Comparison of ENCODE assay signal across 9 mouse cellular contexts in genomic region chr3:93493992-93494391, GRCm38 (mm10). TPM values are rescaled to one million over a fixed set of nuclear protein-coding genes. Genes with fewer than 3 reads are reported as not detected.
A peak's percentile ranks its signal among the peaks of the same experiment; 100 is the strongest.
DNase-seq lines count a peak whose midpoint lies in the region; ATAC-seq and TF ChIP-seq lines count a peak whose summit lies in the region.
"Had no signal": no experiment of that assay in that cellular context is flagged by ENCODE, and none has a peak within 500 bp of the region (broad histone marks: within the 10 kb centered on the region; RNA-seq: fewer than 3 reads in every experiment).

No protein-coding gene starts in this region.

- H3K4me3 ChIP-seq in kidney, embryonic 14.5 days (ENCODE audit: low read length), result no peak overlapping the region
- H3K4me3 ChIP-seq in limb, embryonic 13.5 days, result no peak overlapping the region
- no peak overlapping the region for H3K4me3 ChIP-seq in midbrain, postnatal 0 days (ENCODE audit: low read depth, low read length)
- H3K4me3 ChIP-seq in testis, adult 2 months (ENCODE audit: control insufficient read depth, low read depth, low read length), result no peak overlapping the region
- H3K4me3 ChIP-seq: erythroblast, embryonic 14.5 days had no signal

- peak; percentile 96 for TF ChIP-seq CTCF in midbrain, postnatal 0 days (IDR thresholded peaks at IDR 0.05)
- TF ChIP-seq CTCF in testis, adult 2 months (IDR thresholded peaks at IDR 0.05; ENCODE audit: control insufficient read depth, insufficient read depth, insufficient replicate concordance, low read depth, low read length), result peak; percentile 43; the same call in 1 of the 2 replicates

- WGBS in kidney, embryonic 14.5 days, result 2% methylated on average over 4 of the region's 4 CpGs
- 3% methylated on average over 4 of the region's 4 CpGs for whole genome bisulfite sequencing in limb, embryonic 13.5 days
- WGBS in midbrain, postnatal 0 days, result 2% methylated on average over 4 of the region's 4 CpGs

- no peak overlapping the region for H3K27ac ChIP-seq in kidney, embryonic 14.5 days (ENCODE audit: low read depth, low read length)
- no peak overlapping the region for H3K27ac ChIP-seq in limb, embryonic 13.5 days
- no peak overlapping the region for H3K27ac ChIP-seq in midbrain, postnatal 0 days (ENCODE audit: low read depth, low read length)
- H3K27ac ChIP-seq in testis, adult 2 months (ENCODE audit: control insufficient read depth, insufficient read depth, low read depth, low read length), result no peak overlapping the region

- H3K4me1 ChIP-seq in kidney, embryonic 14.5 days (ENCODE audit: control insufficient read depth, insufficient read depth, low read length), result no peaks in the 10 kb centered on the region
- no peaks in the 10 kb centered on the region for H3K4me1 ChIP-seq in limb, embryonic 13.5 days
- H3K4me1 ChIP-seq in midbrain, postnatal 0 days (ENCODE audit: insufficient read depth, low read length), result no peaks in the 10 kb centered on the region
- H3K4me1 ChIP-seq in testis, adult 2 months (ENCODE audit: control insufficient read depth, insufficient read depth, low read length), result no peaks in the 10 kb centered on the region

- no peaks in the 10 kb centered on the region for H3K27me3 ChIP-seq in kidney, embryonic 14.5 days (ENCODE audit: control insufficient read depth, insufficient read depth, low read length)
- H3K27me3 ChIP-seq in limb, embryonic 13.5 days, result no peaks in the 10 kb centered on the region
- H3K27me3 ChIP-seq in midbrain, postnatal 0 days (ENCODE audit: insufficient read depth, low read length), result no peaks in the 10 kb centered on the region
- no peaks in the 10 kb centered on the region for H3K27me3 ChIP-seq in testis, adult 2 months (ENCODE audit: control insufficient read depth, insufficient read depth, low read length)

- no peak overlapping the region for H3K4me2 ChIP-seq in kidney, embryonic 14.5 days (replicated peaks; ENCODE audit: low read depth, low read length)
- H3K4me2 ChIP-seq in limb, embryonic 13.5 days (replicated peaks), result no peak overlapping the region
- H3K4me2 ChIP-seq in midbrain, postnatal 0 days (ENCODE audit: low read depth, low read length, poor library complexity, severe bottlenecking), result no peak overlapping the region

- H3K9ac ChIP-seq in kidney, embryonic 14.5 days (ENCODE audit: low read depth, low read length), result no peak overlapping the region
- H3K9ac ChIP-seq in limb, embryonic 13.5 days, result no peak overlapping the region
- H3K9ac ChIP-seq in midbrain, postnatal 0 days (replicated peaks; ENCODE audit: low read length, poor library complexity, severe bottlenecking), result no peak overlapping the region

- H3K9me3 ChIP-seq in kidney, embryonic 14.5 days (ENCODE audit: control insufficient read depth, low read length), result no peaks in the 10 kb centered on the region
- no peaks in the 10 kb centered on the region for H3K9me3 ChIP-seq in limb, embryonic 13.5 days
- no peaks in the 10 kb centered on the region for H3K9me3 ChIP-seq in midbrain, postnatal 0 days (ENCODE audit: low read length)

- no peak for TF ChIP-seq POLR2A in testis, adult 2 months (IDR thresholded peaks at IDR 0.05; ENCODE audit: control insufficient read depth, low read depth, low read length)

- DNase-seq in 416B (ENCODE audit: low read depth) (peak; percentile 85), WW6 (ENCODE audit: low read depth, low spot score) (peak; percentile 54)
- peak; percentile 93 for DNase-seq in midbrain, postnatal 0 days (ENCODE audit: low spot score)

- ATAC-seq in common myeloid progenitor, adult 5-6 weeks (replicated peaks; ENCODE audit: low read depth, poor library complexity, severe bottlenecking), result peak; percentile 99
- ATAC-seq in granulocyte monocyte progenitor cell, adult 5-6 weeks (replicated peaks; ENCODE audit: poor library complexity, severe bottlenecking), result peak; percentile 99
- ATAC-seq in kidney, embryonic 14.5 days (ENCODE audit: low FRiP score, low TSS enrichment), result peak; percentile 89
- peak; percentile 79 for ATAC-seq in limb, embryonic 13.5 days (ENCODE audit: low FRiP score, low read depth)
- peak; percentile 90 for ATAC-seq in midbrain, postnatal 0 days (ENCODE audit: low FRiP score)

- H3K36me3 ChIP-seq in kidney, embryonic 14.5 days (ENCODE audit: control insufficient read depth, insufficient read depth, low read length), result no peaks in the 10 kb centered on the region
- H3K36me3 ChIP-seq in limb, embryonic 13.5 days, result no peaks in the 10 kb centered on the region
- no peaks in the 10 kb centered on the region for H3K36me3 ChIP-seq in midbrain, postnatal 0 days (ENCODE audit: insufficient read depth, low read length)
- H3K36me3 ChIP-seq in testis, adult 2 months (ENCODE audit: control insufficient read depth, insufficient read depth, low read length), result no peaks in the 10 kb centered on the region

RNA-seq across cellular contexts. Expression of gene Tchhl1, which starts 25.4 kb away (rescaled TPM):
- total RNA-seq in common myeloid progenitor, adult 5-6 weeks (2017), result not detected in 2 replicates
- total RNA-seq in granulocyte monocyte progenitor cell, adult 5-6 weeks (2014; fragmentation: Nextera tagmentation), result not detected in 2 replicates
- total RNA-seq in granulocyte monocyte progenitor cell, adult 5-6 weeks (2017), result not detected in 2 replicates
- 0.46 and 0.54 TPM in 2 replicates for polyA plus RNA-seq in kidney, embryonic 14.5 days (2014; fragmentation: Nextera tagmentation; extraction: Ambion mirVana)
- polyA plus RNA-seq in limb, embryonic 13.5 days (2015; fragmentation: Nextera tagmentation; extraction: Ambion mirVana), result not detected in 2 replicates
- not detected in 2 replicates for total RNA-seq in midbrain, postnatal 0 days (2014; rRNA removed)
- not detected in 2 replicates for polyA plus RNA-seq in midbrain, postnatal 0 days (2015; fragmentation: Nextera tagmentation; extraction: Ambion mirVana)
- not detected in 2 replicates for polyA plus RNA-seq in testis, adult 2 months (2012; rRNA removed)
- polyA plus RNA-seq: erythroblast, embryonic 14.5 days had no signal

RNA-seq across cellular contexts. Expression of gene S100a11, which starts 26.3 kb away (rescaled TPM):
- total RNA-seq in common myeloid progenitor, adult 5-6 weeks (2017), result 45.4 and 46.0 TPM in 2 replicates
- total RNA-seq in granulocyte monocyte progenitor cell, adult 5-6 weeks (2014; fragmentation: Nextera tagmentation), result 1,372 and 1,648 TPM in 2 replicates
- total RNA-seq in granulocyte monocyte progenitor cell, adult 5-6 weeks (2017), result 77.7 and 97.8 TPM in 2 replicates
- 1,151 and 1,469 TPM in 2 replicates for polyA plus RNA-seq in kidney, embryonic 14.5 days (2014; fragmentation: Nextera tagmentation; extraction: Ambion mirVana)
- 1,099 and 1,131 TPM in 2 replicates for polyA plus RNA-seq in limb, embryonic 13.5 days (2015; fragmentation: Nextera tagmentation; extraction: Ambion mirVana)
- total RNA-seq in midbrain, postnatal 0 days (2014; rRNA removed), result 10.3 and 11.0 TPM in 2 replicates
- polyA plus RNA-seq in midbrain, postnatal 0 days (2015; fragmentation: Nextera tagmentation; extraction: Ambion mirVana), result 183 and 200 TPM in 2 replicates
- polyA plus RNA-seq in testis, adult 2 months (2012; rRNA removed), result 22.1 and 26.0 TPM in 2 replicates

RNA-seq across cellular contexts. Expression of gene Tchh, which starts 51.9 kb away (rescaled TPM):
- 0.19 TPM in 1 of 2 replicates, not detected in the other for total RNA-seq in common myeloid progenitor, adult 5-6 weeks (2017)
- 0.11 and 0.15 TPM in 2 replicates for total RNA-seq in granulocyte monocyte progenitor cell, adult 5-6 weeks (2014; fragmentation: Nextera tagmentation)
- total RNA-seq in granulocyte monocyte progenitor cell, adult 5-6 weeks (2017), result 0.10 and 0.43 TPM in 2 replicates
- 1.5 and 3.0 TPM in 2 replicates for polyA plus RNA-seq in kidney, embryonic 14.5 days (2014; fragmentation: Nextera tagmentation; extraction: Ambion mirVana)
- polyA plus RNA-seq in limb, embryonic 13.5 days (2015; fragmentation: Nextera tagmentation; extraction: Ambion mirVana), result 1.1 TPM in 2 replicates
- 0.24 and 0.77 TPM in 2 replicates for total RNA-seq in midbrain, postnatal 0 days (2014; rRNA removed)
- polyA plus RNA-seq in midbrain, postnatal 0 days (2015; fragmentation: Nextera tagmentation; extraction: Ambion mirVana), result 1.8 and 2.1 TPM in 2 replicates
- polyA plus RNA-seq in testis, adult 2 months (2012; rRNA removed), result 0.21 and 0.22 TPM in 2 replicates
- polyA plus RNA-seq: erythroblast, embryonic 14.5 days had no signal
